Mouse (Mus musculus) ovary, postnatal 36 days (tissue): ENCODE results near the gene Stk4.

Source experiments
- DNase-seq: peaks from one replicate; pipeline ENCODE4 v3.0.0; 2022; ENCODE audit warnings: low spot score, mixed read lengths

Gene Stk4

DNA sequence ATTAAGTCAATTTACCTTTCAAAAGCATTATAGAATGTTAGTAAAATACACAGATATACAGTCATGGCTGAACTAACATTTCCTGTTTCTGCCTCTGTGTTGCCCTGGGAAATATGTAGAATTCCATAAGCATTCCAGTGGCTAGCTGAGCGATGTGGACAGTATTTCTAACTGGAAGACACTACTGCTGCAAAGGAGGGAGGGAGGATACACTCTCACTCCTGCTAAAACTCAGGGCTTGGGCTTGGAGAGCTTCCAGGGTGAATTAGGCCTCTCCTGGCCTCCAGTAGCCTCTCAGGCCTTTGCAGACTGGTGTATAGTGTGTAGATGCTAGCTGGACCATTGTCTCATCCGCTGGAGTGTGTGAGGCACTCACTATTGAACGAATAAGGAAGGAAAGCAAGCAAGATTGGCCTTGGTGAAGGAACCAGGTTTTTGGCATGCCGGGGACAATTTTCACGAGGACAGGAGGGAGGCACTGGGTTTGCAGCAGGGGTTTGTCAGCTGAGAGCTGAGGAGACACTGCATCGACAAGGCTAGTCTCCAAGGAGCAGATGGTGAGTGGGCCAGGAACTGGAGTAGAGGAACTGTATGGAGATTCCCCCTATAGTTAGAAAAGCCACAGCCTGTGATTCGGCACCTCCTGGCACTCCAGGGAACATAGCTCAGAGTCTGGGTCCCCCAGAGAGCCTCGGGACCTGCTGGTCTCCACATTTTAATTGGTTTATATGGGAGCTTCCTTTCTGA is 104.7 kb downstream of the Stk4 start:
- DNase-seq = no peak

DNA sequence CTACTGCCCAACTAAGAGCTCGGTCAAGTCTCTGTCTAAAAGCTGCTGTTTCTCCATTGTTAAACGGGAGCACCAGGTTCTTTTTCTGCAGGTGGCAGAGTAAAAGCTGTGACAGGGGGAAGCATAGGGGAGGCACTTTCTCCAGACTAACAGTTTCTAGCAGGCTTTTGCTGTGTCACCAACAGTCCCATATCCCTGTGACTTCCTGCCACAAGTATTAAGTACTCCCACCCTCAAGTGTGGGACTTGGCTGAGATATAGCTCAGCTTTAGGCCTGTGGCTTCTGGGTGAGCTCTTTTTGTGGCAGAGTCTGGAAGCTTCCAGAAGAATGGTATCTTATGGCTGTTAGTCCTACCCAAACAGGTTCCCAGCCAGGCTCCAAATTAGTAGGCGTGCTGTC is 105.7 kb downstream of the Stk4 start:
- DNase-seq = no peak

DNA sequence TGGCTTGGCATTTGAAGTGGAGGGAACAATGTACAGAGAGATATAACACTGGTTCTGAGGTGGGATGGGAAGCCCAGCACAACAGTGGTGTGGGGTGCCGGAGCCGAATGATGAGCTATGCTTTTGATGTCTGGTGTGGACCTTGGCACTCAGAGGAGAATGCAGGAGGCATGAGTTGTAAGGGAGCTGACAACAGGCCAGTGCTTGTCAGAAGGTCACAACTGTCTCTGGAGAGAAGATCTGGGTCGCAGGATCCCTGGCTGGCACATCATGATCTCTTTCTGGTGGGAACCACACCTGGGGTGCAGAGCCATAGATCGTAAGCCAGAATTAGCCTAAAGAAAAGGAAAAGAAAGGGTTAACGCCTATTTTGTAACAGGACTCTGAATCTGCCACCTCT is 107.7 kb downstream of the Stk4 start:
- DNase-seq = no peak

DNA sequence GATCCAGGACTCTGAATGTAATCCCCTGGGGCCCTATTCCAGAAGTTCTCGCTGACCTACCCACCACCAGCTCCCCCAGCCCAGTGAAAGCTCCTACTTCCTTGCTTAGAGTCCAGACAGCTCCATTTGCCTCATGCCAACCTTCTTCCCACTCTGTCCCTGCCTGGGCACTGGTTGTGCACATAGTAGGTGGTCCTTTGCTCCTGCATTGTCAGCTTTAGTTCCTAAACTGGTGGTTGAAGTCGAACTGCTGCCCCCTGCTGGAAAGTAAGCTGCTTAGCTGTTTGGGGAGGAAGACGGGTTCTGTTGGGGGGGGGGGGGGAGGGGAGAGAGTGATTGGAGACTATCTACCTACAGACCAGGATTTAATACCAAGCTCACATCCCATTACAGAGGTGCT is 110.0 kb downstream of the Stk4 start:
- DNase-seq = no peak

DNA sequence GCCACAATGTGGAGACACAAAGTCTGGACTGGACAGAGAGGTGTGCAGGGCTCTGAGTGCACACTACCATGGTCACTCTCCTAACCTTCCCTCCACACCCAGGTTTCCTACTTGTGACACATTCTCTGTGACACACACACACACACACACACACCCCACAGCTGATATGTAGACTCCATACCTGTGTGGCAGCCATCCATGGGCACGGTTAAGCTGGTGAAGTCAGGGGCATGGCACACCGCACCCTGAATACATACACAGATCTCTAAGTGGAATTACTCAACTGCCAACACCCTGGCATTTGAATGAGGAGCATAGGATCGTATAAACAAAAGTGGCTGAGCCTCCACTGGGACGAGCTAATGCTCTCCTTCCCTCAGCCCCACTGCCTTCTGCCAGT is 110.6 kb downstream of the Stk4 start:
- no peak for DNase-seq

DNA sequence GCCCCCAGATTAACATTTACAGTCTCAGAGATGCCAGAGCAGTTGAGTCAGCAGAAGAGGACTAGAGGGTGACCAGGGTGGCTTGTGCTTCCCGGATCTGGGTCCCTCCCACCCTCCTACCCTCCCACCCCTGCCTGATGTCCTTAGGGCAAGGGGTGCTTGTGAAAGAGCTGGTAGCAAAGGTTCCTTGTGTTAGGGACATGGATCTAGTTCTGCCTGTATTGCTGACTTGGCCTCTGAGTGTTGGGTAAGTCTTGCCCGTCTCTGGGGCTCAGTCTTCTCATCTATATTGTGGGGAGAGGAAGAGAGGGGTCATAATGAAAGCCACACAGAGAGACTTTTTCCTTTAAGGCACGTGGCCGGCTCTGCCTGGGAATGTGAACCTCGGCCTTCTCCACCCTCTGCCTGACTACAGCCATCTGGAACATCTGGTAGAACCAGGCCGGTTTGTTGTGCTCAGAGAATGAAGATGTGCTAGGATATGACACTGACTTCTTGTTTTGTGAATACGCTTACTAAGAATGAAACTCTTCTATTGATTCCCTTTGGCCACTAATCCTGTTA is 112.7 kb downstream of the Stk4 start, which contains the start of gene Wfdc5:
Wfdc5 (minus strand) TSS at position 51 of the 564 bp plus-strand sequence.
- DNase-seq = no peak

DNA sequence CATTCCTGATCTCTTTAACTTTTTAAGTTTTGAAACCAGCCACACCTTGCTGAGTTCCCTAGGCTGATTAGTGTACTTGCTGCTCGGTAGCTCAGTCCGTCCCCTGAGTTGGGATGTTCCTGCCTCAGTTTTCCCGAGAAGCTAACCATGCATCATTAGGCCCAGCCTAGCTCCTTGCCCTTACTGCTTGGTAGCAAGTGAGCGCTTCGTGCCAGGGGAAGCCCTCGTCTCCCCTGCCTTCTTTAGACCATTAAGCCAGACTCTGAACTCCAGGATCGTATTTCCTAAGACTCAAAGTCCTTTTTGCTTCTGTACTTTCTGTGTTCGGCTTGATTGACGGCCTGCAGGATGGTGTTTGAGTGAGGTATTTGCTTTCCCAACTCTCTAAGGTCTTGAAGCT is 113.2 kb downstream of the Stk4 start:
- DNase-seq = no peak

DNA sequence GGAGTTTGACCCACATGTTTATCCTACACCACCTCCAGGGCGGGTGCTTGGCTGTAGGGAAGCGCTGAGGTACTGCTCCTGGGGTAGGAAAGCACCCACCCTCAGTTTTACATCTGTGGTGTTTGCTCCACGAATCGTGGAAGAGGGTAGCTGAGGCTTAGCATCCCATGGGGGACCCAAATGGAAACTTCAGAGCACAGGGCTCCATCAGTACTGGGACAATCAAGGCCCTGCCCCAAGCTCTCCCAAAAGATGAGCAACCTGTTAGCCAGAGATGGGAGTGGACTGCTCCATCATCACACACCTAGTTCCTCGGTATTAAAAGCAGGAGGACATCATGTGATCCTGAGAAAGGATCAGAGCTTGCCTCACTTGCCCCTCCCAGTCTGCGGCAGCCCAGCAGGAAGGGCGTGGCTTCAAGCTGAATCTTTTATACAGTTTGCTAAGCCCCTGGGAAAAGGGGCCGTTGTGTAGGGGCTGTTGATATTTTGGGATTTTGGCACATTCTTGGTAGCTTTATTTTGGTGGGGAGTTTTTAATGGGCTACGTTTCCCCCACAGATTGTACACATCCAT is 114.1 kb downstream of the Stk4 start:
- no peak for DNase-seq

DNA sequence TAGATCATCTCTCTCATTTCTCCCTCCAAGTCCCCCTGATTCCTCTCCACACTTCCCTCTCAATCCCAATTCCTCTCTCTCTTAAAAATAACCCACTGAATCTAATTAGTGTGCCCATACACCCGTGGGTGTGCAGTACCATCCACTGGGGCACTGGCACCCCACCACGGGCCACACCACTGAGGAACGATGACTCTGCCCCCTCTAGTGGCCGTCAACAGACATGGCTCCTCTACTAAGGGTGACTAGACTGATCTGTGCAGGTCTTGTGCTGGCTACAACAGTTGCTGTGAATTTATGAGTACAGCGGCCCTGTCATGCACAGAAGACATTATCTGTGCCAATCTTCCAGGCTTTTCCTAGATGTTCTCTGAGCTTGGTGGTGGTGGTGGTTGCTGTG is 118.6 kb downstream of the Stk4 start:
- no peak for DNase-seq

DNA sequence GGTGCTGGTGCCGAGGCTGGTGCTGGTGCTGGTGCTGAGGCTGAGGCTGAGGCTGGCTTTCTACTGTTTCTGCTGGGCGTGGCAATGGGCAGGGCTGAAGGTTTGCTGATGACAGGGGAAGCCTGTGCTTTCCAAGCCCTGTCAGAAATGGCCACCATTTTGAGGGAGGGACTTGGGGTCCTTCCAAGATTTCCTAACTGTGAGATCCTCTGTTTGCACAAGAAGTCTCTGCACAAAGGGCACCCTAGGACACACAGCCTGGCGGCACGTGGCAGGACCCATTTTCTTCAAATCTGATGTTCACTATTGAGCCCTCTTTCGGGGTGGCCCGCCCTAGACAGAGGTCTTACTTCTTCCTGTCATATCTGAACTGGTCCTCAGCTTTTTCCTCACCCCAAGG is 120.5 kb downstream of the Stk4 start, which contains the start of gene Wfdc12:
Wfdc12 (minus strand) TSS at position 33 of the 400 bp plus-strand sequence.
- no peak for DNase-seq

DNA sequence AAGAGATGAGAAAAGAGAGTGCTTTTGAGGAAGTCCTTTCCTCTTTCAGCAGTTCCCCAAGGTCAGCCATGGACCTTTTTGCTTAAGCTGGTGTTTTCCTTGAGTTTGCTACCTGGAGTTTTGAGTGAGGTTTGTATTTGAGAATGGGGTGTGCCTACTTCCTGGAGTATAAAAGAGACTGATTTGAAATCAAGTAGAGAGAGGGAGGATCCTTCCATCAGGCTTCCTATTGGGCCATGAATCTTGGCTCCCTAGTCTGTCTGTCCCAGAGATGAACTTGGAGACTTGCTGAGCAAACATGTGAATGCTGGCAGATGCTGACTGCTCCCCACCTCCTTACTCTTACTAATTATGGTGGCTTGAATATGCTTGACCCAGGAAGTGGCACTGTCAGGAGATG is 122.2 kb downstream of the Stk4 start:
- no peak for DNase-seq

DNA sequence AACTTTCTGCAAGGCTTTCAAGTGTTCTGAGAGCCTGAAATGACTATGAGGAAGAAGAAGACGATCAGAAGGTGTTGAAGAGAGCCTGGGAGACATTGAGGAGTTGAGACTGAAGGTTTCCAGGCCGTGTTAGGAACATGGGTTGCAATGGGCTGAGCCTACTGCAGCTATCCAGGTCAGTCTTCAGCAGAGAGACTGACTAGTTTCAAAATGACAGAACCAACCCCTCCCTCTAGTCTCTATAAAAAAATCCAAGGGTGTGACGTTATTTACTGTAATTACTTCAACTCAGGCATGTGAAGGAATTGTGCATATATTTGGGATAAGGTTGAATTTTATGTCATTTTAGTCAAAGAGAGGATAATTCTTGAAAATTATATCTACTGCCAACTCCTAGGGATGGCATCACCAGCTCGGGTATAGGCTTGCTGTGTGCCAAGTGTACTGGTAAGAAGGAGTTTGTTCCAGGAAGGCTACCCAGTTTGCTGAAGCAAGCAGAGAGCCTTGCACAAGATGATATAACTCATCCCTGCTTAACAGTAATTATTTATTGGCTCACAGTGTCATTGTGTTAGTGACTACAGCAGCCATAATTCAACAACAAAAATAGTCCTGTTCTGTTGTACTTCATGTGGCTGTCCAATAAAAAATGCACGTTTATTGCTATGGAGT is 125.0 kb downstream of the Stk4 start:
- DNase-seq = no peak

DNA sequence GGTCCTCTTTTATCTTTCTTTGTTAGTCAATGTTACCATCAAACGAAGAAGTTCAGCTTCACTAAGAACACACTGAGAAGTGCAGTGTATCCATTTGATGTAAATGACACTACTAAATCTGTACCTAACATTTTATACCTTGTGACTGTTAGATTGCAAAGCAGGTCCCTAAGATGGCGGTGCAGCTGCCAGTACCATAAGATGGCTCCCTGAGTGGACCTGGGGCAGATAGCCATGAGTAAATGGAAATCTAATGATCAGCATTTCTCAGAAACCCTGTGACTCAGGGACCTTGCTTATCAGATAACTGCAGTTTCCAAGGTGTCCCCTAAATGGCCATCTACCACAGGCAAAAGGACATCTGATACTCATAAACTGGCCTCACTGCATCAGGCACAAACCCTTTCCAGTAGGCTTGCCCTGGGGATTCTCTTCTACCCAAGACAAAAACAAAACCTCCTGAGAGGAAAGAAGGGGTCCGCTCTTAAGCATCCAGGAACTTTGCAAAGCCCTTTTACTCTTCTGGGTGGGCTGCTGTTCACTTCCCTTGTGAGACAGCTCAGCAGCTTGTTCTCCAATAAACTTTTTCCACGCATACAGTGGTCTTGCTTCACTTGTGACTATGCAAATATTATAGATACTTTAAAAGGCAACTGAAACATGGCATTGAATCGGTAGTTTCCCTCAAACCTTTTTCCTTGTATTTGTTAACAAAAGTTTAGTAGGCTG is 126.0 kb downstream of the Stk4 start:
- no peak for DNase-seq

DNA sequence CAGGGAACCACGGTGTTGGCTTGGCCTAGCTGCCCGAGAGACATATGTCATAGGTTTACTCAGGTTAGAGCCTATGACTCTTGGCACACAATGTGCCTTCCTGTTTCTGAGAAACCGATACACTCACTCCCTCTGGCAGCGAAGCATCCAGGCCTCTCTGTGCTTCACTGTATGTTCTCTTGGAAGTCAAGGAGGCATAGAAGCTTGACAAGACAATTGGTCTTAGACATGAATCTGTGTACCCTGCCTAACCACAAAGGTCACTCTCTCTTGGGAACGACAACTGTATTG is 126.5 kb downstream of the Stk4 start:
- DNase-seq = no peak

DNA sequence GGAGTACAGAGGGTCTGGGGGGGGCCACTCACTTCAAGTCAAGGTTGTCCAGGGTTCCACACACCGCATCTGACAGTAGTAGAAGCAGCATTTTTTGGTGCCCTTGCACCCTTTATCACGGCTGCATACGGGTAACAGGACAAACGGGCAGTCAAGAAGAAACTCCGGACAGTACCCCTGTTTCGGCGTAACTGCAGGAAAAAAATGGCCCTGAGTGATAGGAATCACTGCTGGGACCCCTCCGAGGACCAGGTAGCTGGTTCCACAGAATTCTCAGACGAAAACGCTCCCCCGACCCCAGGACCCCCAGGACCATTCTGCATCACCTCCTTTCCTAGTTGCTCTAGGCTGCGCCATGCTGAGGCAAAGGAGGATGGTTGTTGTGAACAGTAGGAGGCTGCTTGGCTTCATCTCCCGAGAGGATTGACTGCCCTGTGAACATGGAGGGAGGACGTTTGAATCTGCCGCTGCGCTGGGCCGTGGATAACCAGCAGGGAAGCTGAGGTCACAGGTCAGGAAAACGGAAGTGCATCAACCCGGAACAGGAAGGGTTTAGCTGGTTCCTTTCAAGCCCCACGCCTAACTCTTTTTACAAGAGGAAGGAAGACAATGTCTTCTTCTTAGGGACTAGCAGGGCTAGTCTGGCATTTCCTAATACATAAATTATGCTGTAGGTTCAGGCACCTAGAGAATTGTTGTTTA is 129.7 kb downstream of the Stk4 start, which contains the start of gene Wfdc15a:
Wfdc15a (minus strand) TSS at position 505 of the 702 bp plus-strand sequence.
- DNase-seq = no peak
